Mouse (Mus musculus): ENCODE measurements around the gene Rnf208.

DNA sequence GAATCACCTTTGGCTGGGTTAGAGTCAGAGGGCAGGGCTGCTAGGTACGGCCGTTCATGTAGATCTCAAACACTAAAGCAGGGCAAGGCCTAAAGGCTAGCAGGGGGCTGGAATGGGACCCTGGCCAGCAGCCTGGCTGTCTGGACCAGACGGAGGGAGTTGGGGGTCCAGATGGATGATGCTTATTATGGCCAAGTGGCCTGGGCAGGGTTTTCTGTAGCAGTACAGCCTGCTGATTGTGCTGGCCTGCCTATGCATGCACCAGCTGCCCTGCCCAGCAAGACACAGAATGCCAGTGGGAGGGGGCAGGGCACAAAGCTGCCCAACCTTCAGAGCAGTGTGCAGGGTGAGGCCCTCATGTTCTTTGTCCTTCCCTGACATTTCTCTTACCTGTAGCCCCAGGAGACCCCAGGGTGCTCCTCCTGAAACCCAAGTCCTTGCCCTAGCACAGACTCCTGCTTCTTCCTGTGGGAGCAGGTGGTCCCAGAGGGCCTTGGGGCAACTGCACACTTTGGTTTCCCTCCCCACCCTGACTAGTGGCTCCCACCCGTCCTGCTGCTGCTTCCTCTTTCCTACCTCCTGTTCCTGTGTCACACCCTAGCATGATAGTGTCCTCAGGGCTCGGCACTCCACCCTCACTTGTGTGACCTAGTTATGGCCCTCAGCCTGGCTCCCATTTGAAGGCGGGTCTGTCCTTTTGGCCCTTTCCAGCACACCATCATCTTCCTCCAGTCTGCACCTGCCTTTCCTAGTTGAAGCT lies 24.0 kb downstream of the Rnf208 start:
- TF ChIP-seq TAL1 (conservative IDR thresholded peaks at IDR 0.05; ENCODE audit: low read depth, low read length) (no peak), CTCF (IDR thresholded peaks at IDR 0.05; ENCODE audit: low read depth, low read length) (no peak)

Data from G1E (cell line).